Mouse (Mus musculus): ENCODE data around the gene Fam214a.

GRCm38 (mm10) chr9:74997976-74998375, 45.3 kb downstream of the Fam214a start:
- TF ChIP-seq CTCF (IDR thresholded peaks at IDR 0.05; ENCODE audit: borderline replicate concordance, insufficient read depth, low read length) (no peak), POLR2A (IDR thresholded peaks at IDR 0.05; ENCODE audit: low read depth, low read length) (no peak)

All from embryonic fibroblast, embryonic 13.5 days (primary cell).